Mouse (Mus musculus) cerebellum, adult 2 months (tissue): ENCODE results near the gene T2.

Experiments used
- CTCF ChIP-seq: fragments of 200-500 bp; IDR thresholded peaks from 2 replicates; pipeline ENCODE4 v1.5.1; 2011; ENCODE audit warnings: low read depth, mild to moderate bottlenecking, control low read depth, low read length, moderate library complexity, borderline replicate concordance; ENCODE audit not compliant: insufficient read depth
- POLR2A ChIP-seq: fragments of 200-500 bp; IDR thresholded peaks from 2 replicates; pipeline ENCODE4 v1.6.1; 2011; ENCODE audit warnings: low read length, control low read depth, borderline replicate concordance; ENCODE audit not compliant: insufficient read depth

DNA sequence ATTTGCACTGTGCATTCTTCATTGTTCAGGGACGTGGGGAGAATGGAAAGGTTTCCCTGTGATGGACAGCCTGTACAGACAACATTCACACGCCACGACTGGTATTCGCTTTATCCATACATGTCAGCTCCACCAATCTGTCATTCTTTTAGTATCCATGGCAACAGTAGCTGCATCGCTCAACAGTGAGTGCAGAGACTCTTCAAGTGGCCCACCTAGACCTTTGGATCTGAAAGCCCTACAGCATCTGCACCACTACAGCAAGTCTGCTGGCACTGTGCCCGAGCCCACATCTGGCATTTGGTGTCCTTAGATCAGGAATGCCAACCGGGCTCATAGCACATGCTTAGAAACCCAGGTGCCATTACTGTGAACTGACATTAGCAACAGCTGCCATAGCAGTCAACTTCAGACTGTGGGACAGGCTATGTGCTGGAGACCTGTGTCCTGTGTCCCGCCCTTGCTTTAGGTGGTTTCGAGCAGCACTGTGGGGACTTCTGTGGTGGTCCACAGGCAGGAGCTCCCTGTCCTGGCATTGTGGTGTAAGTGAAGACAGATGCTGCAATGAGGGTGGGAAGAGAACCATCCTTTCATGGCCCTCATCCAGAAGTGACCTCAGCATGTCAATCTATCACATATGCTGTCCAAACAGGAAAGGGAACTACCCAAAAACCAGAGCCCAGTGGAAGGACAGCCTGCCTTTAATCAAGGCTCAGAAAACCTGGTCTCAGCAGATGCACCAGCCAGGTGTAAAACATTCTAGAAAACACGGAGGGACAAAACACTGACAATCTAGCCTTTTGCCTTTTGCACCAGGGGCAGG, 5.7 kb downstream of the T2 start:
- no peak for TF ChIP-seq POLR2A
- no peak for TF ChIP-seq CTCF
